Mouse (Mus musculus) forebrain, postnatal 0 days (tissue): Measurements from ENCODE around the gene Rara. TPM values are rescaled to one million over a fixed set of nuclear protein-coding genes. Genes with fewer than 3 reads are reported as not detected.

Experiments
- ATAC-seq: fragments of 200-750 bp; cut with Nextera tagmentation; 2 replicates; pipeline ENCODE4 v1.8.0; 2017; ENCODE audit warnings: mild to moderate bottlenecking, moderate library complexity
- DNase-seq: peaks from one replicate; pipeline ENCODE4 v3.0.0-alpha.2; 2015
- H3K27ac ChIP-seq: fragments of 300-500 bp; sonication (generic); 2 replicates; pipeline ENCODE4 v1.5.1; 2014; ENCODE audit warnings: low read depth, mild to moderate bottlenecking, antibody characterized with exemption, low read length, moderate library complexity, mixed read lengths
- H3K27me3 ChIP-seq: fragments of 300-500 bp; sonication (generic); 2 replicates; pipeline ENCODE4 v1.6.1; 2014; ENCODE audit warnings: mild to moderate bottlenecking, low read length, mixed read lengths; ENCODE audit not compliant: insufficient read depth
- H3K36me3 ChIP-seq: fragments of 300-500 bp; sonication (generic); 2 replicates; pipeline ENCODE4 v1.6.1; 2014; ENCODE audit warnings: mild to moderate bottlenecking, moderate library complexity; ENCODE audit not compliant: insufficient read depth
- H3K4me1 ChIP-seq: fragments of 300-500 bp; sonication (generic); 2 replicates; pipeline ENCODE4 v1.6.1; 2014; ENCODE audit warnings: antibody characterized with exemption; ENCODE audit not compliant: insufficient read depth
- H3K4me2 ChIP-seq: fragments of 300-500 bp; sonication (generic); 2 replicates; pipeline ENCODE4 v1.6.1; 2014; ENCODE audit warnings: low read depth, mild to moderate bottlenecking, moderate library complexity
- H3K4me3 ChIP-seq: fragments of 300-500 bp; sonication (generic); 2 replicates; pipeline ENCODE4 v1.5.1; 2014; ENCODE audit warnings: low read depth, low read length, mixed read lengths
- H3K9ac ChIP-seq: fragments of 300-500 bp; sonication (generic); 2 replicates; pipeline ENCODE4 v1.6.1; 2014; ENCODE audit warnings: mild to moderate bottlenecking
- H3K9me3 ChIP-seq: fragments of 300-500 bp; sonication (generic); 2 replicates; pipeline ENCODE4 v1.6.1; 2016; ENCODE audit warnings: low read length
- CTCF ChIP-seq: sonication (generic); IDR thresholded peaks from 2 replicates; pipeline ENCODE4 v1.5.1; 2016; ENCODE audit warnings: antibody characterized with exemption, control low read depth, low read depth
- WGBS: fragments of 180-500 bp; shearing (Covaris S2); extraction: QIAGEN DNeasy Blood & Tissue Kit; methylation state at CpG from one replicate; pipeline ENCODE4 v1.1.7; 2014; 5-methylcytosine and 5-hydroxymethylcytosine counted together
- polyA plus RNA-seq: library from polyadenylated mRNA; unstranded; fragments of >200 nt; fragmentation: Nextera tagmentation; extraction: Ambion mirVana; gene quantifications from 2 replicates; pipeline ENCODE4 v1.2.1, GENCODE M21; 2015
- total RNA-seq: library from RNA; depleted of rRNA; stranded (reverse); fragments of >200 nt; gene quantifications from 2 replicates; pipeline ENCODE4 v1.2.3, GENCODE M21; 2014

Gene Rara
- total and polyA plus RNA-seq, 2 experiments from 2014 or later: 10.7 to 15.2 TPM

GRCm38 (mm10) chr11:98937914-98938694 lies 10.5 kb downstream of the Rara start:
- WGBS: under 1% methylated on average over 38 of the region's 39 CpGs
- no peaks in the 10 kb centered on the region for H3K36me3 ChIP-seq
- peak overlapping the region; percentile 98 for H3K4me2 ChIP-seq
- peaks cover 36% of the 10 kb centered on the region for H3K4me1 ChIP-seq
- ATAC-seq (no peak), DNase-seq (no peak)
- H3K27ac ChIP-seq: 0 out of 2 replicates have a peak overlapping the region, but pooled peaks have one; percentile 30
- TF ChIP-seq CTCF: no peak
- H3K27me3 ChIP-seq: no peaks in the 10 kb centered on the region; the same call in 1 of the 2 replicates
- no peaks in the 10 kb centered on the region for H3K9me3 ChIP-seq
- peak overlapping the region; percentile 48 for H3K9ac ChIP-seq
- peak overlapping the region; percentile 54 for H3K4me3 ChIP-seq

GRCm38 (mm10) chr11:98938701-98939083 lies 11.1 kb downstream of the Rara start:
- Histone ChIP-seq H3K9me3 (no peaks in the 10 kb centered on the region), H3K4me3 (peak overlapping the region; percentile 54; the same call in 1 of the 2 replicates), H3K9ac (no peak overlapping the region), H3K36me3 (no peaks in the 10 kb centered on the region), H3K27me3 (no peaks in the 10 kb centered on the region; the same call in 1 of the 2 replicates), H3K4me2 (peak overlapping the region; percentile 98), H3K27ac (no peak overlapping the region), H3K4me1 (peaks cover 36% of the 10 kb centered on the region)
- 52% methylated on average over 7 of the region's 7 CpGs for WGBS
- no peak for DNase-seq
- ATAC-seq: no peak
- no peak for TF ChIP-seq CTCF

GRCm38 (mm10) chr11:98939084-98939952 lies 11.7 kb downstream of the Rara start:
- H3K4me2 ChIP-seq: no peak overlapping the region
- 60% methylated on average over 15 of the region's 15 CpGs for WGBS
- ATAC-seq (no peak), DNase-seq (no peak)
- no peak overlapping the region for H3K9ac ChIP-seq
- no peaks in the 10 kb centered on the region for H3K36me3 ChIP-seq
- no peak for TF ChIP-seq CTCF
- no peaks in the 10 kb centered on the region for H3K9me3 ChIP-seq
- peaks cover 36% of the 10 kb centered on the region for H3K4me1 ChIP-seq
- H3K27ac ChIP-seq: no peak overlapping the region
- H3K27me3 ChIP-seq: no peaks in the 10 kb centered on the region; the same call in 1 of the 2 replicates
- no peak overlapping the region for H3K4me3 ChIP-seq

- no peak for DNase-seq
- H3K36me3 ChIP-seq: no peaks in the 10 kb centered on the region
- no peak overlapping the region for H3K4me2 ChIP-seq
- H3K9ac ChIP-seq: 0 out of 2 replicates have a peak overlapping the region, but pooled peaks have one; percentile 14
- H3K4me1 ChIP-seq: peaks cover 36% of the 10 kb centered on the region
- TF ChIP-seq CTCF: no peak
- H3K9me3 ChIP-seq: no peaks in the 10 kb centered on the region
- no peak for ATAC-seq
- WGBS: 53% methylated on average over 11 of the region's 11 CpGs
- H3K27me3 ChIP-seq: no peaks in the 10 kb centered on the region; the same call in 1 of the 2 replicates
- no peak overlapping the region for H3K4me3 ChIP-seq
- H3K27ac ChIP-seq: no peak overlapping the region
Observed at GRCm38 (mm10) chr11:98939953-98940641, 12.5 kb downstream of the Rara start.

GRCm38 (mm10) chr11:98940776-98941175 lies 13.2 kb downstream of the Rara start:
- no peaks in the 10 kb centered on the region; the same call in 1 of the 2 replicates for H3K27me3 ChIP-seq
- no peaks in the 10 kb centered on the region for H3K9me3 ChIP-seq
- peaks cover 36% of the 10 kb centered on the region for H3K4me1 ChIP-seq
- peak overlapping the region; percentile 88 for H3K4me2 ChIP-seq
- H3K9ac ChIP-seq: 0 out of 2 replicates have a peak overlapping the region, but pooled peaks have one; percentile 14
- H3K36me3 ChIP-seq: no peaks in the 10 kb centered on the region
- TF ChIP-seq CTCF: no peak
- H3K27ac ChIP-seq: peak overlapping the region; percentile 40; the same call in 1 of the 2 replicates
- WGBS: 32% methylated on average over 3 of the region's 3 CpGs
- H3K4me3 ChIP-seq: no peak overlapping the region
- ATAC-seq (no peak), DNase-seq (no peak)

- peak overlapping the region; percentile 86 for H3K27ac ChIP-seq
- peak overlapping the region; percentile 88 for H3K4me2 ChIP-seq
- no peaks in the 10 kb centered on the region for H3K9me3 ChIP-seq
- H3K4me1 ChIP-seq: peaks cover 35% of the 10 kb centered on the region
- TF ChIP-seq CTCF: no peak
- peak overlapping the region; percentile 59 for H3K9ac ChIP-seq
- H3K4me3 ChIP-seq: peak overlapping the region; percentile 43
- no peak for ATAC-seq
- no peaks in the 10 kb centered on the region for H3K36me3 ChIP-seq
- 7% methylated on average over 12 of the region's 12 CpGs for WGBS
- no peaks in the 10 kb centered on the region for H3K27me3 ChIP-seq
- DNase-seq: peak; percentile 74
Observed at GRCm38 (mm10) chr11:98941341-98941825, 13.8 kb downstream of the Rara start.
